Mouse (Mus musculus): ENCODE measurements around the gene Vmn1r213. TPM values are rescaled to one million over a fixed set of nuclear protein-coding genes. Genes with fewer than 3 reads are reported as not detected.

Gene Vmn1r213
- polyA plus RNA-seq (2017; shearing (Covaris generic)) = not detected

DNA sequence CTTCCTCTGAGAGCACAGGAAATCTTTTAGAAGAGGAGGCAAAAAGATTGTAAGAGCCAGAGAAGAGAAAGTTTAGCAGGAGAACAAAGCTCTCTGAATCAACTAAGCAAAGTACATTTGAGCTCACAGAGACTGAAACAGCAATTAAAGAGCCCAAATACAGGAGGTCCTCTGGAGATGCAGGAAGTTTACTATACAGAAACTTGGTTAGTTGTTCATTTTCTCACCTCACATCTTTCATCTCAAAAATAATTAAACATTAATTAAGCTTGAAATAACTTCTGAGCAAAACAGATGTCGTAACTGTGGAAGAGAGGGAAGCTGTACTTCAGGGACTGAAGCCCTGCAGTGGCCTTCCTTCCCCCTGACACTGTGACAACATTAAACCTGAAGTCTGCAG lies at the start of gene Vmn1r213:
TSS of gene Vmn1r213 (plus strand) at position 301 of the 400 bp plus-strand sequence.

DNA sequence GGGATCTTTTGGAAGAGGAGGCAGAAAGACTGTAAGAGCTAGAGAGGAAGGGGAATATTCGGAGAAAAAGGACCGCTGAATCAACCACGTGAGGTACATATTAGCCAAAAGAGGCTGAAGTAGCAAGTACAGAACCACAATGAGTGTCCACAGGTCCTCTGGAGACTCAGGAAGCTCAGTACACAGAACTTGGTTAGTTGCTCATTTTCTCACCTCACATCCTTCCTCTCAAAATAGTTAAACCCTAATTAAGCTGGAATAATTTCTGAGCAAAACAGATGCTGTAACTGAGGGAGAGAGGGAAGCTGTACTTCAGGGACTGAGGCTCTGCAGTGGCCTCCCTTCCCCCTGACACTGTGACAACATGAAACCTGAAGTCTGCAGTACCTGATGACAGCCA lies 22.7 kb downstream of the Vmn1r213 start, which contains the start of gene Vmn1r214:
TSS of gene Vmn1r214 (plus strand) at position 301 of the 400 bp plus-strand sequence.

Other genes starting within 250 kb of the Vmn1r213 start
- not detected for gene Vmn1r208, start 230.3 kb upstream of the Vmn1r213 start, polyA plus RNA-seq (2017; shearing (Covaris generic))
- gene Vmn1r209, start 198.0 kb upstream of the Vmn1r213 start, polyA plus RNA-seq (2017; shearing (Covaris generic)) = not detected
- not detected for gene Vmn1r210, start 176.3 kb upstream of the Vmn1r213 start, polyA plus RNA-seq (2017; shearing (Covaris generic))
- not detected for gene Vmn1r211, start 150.1 kb upstream of the Vmn1r213 start, polyA plus RNA-seq (2017; shearing (Covaris generic))
- not detected for gene Vmn1r212, start 123.5 kb upstream of the Vmn1r213 start, polyA plus RNA-seq (2017; shearing (Covaris generic))
- gene Vmn1r214, start 22.8 kb downstream of the Vmn1r213 start, polyA plus RNA-seq (2017; shearing (Covaris generic)) = not detected
- gene Vmn1r215, start 60.4 kb downstream of the Vmn1r213 start, polyA plus RNA-seq (2017; shearing (Covaris generic)) = not detected
- not detected for gene Vmn1r217, start 110.6 kb downstream of the Vmn1r213 start, polyA plus RNA-seq (2017; shearing (Covaris generic))
- 0.05 TPM for gene Vmn1r218, start 125.5 kb downstream of the Vmn1r213 start, polyA plus RNA-seq (2017; shearing (Covaris generic))
- gene Vmn1r219, start 151.7 kb downstream of the Vmn1r213 start, polyA plus RNA-seq (2017; shearing (Covaris generic)) = not detected
- gene Vmn1r220, start 180.3 kb downstream of the Vmn1r213 start, polyA plus RNA-seq (2017; shearing (Covaris generic)) = not detected
- not detected for gene Vmn1r221, start 206.5 kb downstream of the Vmn1r213 start, polyA plus RNA-seq (2017; shearing (Covaris generic))
- not detected for gene Vmn1r222, start 228.3 kb downstream of the Vmn1r213 start, polyA plus RNA-seq (2017; shearing (Covaris generic))
- gene Vmn1r223, start 239.5 kb downstream of the Vmn1r213 start, polyA plus RNA-seq (2017; shearing (Covaris generic)) = not detected

Data from inflammation-experienced regulatory T-cells, adult 16 weeks (primary cell).